Mouse (Mus musculus) left cerebral cortex, adult 11 months (tissue): ENCODE data around the gene H2-Eb2.
"Not testable (repeated sequence)": the region's sequence is repeated elsewhere in the genome, so short reads cannot be mapped to it uniquely, and the experiment has no call there.

Experiments used
- DNase-seq: peaks from one replicate; pipeline ENCODE4 v3.0.0; 2022; ENCODE audit warnings: low spot score

The H2-Eb2 gene

DNA sequence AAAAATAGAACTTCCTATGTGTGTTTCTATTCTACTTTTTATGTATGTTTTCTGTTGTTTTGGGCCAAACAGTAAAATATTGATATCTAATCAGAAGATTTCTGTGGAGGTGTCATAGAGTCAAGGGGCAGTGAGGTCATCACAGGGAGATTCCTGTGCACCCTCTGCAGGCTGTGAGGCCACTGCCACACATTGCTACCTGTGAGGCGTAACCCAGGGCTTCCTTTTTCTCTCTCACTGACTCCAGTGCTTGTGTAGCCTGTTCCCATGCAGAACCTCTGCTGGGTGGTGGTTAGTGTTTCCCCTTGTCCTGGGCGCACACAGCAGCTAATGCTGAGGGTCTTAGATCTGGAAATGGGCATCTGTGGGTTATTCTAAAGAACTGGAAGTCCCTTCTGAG is 19.1 kb upstream of the H2-Eb2 start:
- DNase-seq: no peak

DNA sequence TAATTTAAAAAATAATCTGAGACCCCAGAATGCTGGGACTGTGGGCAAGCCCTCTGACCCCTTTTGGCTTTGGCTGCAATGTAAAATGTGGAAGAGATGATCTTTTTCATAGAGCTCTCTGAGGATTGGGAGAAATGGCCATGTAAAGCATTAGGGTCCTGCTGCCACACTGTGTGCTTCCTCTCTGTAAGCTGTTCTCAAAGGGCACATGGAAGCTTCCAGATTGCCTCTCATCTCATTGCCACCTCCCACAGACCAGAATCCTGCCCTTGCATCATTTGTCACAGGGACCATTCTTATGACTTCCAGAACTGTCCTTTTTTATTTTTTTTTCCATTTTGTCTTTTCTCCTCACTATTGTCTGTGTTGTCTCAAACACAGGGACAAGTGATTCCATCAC is 18.2 kb upstream of the H2-Eb2 start:
- no peak for DNase-seq

DNA sequence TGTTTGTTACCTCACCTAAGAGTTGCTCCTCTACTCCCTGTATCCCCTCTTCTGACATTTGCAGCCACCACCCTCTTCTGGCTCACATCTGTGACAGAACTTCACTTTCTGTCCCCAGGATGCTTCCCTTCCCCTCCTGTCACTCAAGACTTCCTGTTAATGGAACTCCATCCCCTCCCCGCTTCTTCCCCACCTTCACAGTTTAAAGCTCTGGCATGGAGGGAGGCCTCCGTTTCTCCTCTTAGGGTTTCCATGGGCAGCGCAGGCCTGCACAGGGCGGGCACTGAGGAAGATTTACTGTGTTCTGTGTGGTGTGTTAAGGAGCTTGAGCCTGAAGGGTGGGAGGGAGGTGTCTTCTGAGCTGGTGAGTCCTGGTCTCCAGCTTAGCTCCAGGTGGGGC is 17.3 kb upstream of the H2-Eb2 start:
- DNase-seq: no peak

DNA sequence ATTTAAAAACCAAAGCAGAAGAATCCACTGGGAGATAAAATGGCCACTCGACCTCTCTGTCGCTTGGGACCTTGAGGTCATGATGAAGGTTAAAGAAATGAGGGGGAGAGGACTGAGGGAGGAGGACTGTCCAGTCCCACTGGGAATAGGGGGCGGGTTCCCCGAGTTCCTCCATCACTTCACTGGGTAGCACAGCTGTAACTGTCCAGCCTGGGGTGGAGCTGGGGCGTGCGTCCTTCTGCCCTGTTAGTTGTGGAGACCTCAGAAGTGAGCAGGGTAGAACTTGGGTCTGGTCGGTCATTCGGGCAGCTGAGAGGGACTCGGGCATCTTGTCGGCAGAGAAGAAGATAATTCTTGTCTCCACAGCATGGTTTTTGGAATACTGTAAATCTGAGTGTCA is 16.2 kb upstream of the H2-Eb2 start:
- no peak for DNase-seq

DNA sequence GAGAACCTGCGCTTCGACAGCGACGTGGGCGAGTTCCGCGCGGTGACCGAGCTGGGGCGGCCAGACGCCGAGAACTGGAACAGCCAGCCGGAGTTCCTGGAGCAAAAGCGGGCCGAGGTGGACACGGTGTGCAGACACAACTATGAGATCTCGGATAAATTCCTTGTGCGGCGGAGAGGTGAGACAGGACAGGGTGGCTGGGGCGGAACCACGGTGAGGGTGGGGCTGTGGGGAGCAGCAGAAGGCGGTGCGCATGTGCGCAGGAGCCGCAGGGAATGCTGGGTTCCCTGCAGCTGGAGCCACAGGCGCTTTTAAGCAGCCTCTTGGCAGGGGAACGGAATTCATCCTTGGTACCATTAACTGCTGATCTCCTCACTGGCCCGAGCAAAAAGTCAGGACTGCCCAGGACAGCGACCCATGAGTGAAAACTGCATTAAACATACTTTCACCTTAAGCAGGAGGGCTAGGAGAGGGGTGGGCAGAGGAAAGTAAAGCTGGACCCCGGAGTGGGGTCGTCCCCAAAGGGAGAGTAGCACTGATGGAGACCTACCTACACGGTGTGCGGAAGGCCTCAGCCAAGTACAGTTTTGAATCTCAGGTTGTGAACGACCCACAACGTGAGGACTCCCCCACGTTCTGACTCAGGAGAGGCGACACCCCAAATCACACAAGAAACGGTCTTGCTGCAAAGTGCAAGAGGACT is 15.6 kb upstream of the H2-Eb2 start:
- peak; percentile 51 for DNase-seq

DNA sequence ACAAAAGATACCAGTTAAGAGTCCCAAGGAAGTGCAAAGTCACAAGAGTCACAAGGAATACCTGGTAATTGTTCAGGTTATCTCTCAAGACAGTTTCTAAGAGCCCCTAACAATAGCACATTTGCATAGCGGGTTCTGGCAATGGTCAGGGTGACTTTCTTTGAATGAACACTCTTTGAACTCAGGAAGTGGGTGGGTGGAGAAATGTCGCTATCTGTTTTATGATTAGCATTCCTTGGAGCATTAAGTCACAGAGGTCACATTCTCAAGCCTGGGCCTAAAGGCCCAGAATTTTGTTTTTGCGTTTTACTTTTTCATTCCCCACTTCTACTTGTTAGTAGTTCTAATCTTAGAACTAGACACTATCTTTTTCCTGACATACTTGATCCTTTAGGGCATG is 14.9 kb upstream of the H2-Eb2 start:
- not testable (repeated sequence) for DNase-seq

DNA sequence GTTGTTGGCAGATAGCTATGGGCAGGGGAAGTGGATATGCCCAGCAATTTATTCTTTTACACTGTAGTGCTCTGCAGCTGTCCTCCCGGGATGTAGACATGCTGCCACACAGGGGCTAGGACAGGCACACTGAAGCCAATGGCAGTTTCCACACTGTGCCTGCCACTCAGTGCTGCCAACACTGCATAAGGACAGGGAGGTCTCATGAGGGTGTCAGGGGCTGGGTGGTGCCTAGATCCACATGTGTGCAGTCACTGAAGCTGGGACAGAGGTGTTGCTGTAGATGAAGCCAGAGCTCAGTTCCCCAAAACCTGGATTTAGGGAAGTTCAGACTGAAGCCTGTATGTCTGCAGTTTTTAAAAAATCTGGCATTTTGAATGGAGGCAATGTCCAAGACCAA is 13.3 kb upstream of the H2-Eb2 start:
- DNase-seq: no peak

DNA sequence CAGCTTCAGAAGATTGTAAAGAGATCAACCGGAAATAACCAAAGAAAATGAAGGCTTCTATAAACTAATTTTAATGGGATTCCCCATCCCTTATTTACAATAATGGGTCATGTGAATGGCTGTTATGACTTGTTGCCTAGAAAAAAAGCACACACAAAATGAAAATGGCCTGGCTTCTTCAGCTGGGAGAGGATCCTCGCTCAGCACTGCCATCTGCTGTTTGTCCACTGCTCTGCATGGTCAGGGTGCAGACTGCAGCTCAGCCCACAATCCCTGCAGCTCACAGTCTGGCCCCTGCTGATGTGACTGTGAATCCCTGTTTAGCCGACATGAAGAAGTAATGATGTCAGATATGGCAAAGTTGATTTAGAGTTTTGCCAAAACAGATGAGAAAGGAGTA is 12.1 kb upstream of the H2-Eb2 start:
- peak; percentile 57 for DNase-seq

DNA sequence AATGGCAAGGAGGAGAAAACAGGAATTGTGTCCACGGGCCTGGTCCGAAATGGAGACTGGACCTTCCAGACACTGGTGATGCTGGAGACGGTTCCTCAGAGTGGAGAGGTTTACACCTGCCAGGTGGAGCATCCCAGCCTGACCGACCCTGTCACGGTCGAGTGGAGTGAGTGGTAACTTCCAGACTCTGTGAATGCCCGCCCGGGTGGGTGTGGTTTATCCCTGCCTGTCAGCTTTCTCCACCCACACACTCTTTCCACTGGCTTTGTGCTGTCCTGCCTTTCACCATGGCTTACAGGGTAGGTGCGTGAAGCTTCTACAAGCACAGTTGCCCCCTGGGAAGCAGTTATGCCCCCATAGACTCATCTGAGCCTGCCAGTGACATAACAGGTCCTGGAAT is 11.2 kb upstream of the H2-Eb2 start:
- no peak for DNase-seq

DNA sequence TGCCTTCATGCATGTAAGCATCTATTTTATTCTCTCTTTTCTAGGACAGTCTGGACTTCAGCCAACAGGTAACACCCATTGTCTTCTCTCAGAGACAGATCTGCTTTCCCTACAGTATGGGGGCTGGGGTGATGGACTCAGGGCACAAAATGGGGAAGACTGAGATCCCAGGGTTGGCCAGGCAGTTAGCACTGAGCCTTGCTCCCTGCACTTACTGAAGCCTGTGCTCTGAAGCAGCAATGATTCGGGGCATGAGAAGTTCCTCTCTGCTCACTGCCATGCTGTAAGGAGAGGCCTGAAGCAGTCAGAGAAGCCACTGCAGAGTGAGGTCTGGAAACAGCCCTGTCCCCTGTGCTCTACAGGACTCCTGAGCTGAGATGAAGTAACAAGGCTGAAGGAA is 10.0 kb upstream of the H2-Eb2 start:
- DNase-seq: no peak

DNA sequence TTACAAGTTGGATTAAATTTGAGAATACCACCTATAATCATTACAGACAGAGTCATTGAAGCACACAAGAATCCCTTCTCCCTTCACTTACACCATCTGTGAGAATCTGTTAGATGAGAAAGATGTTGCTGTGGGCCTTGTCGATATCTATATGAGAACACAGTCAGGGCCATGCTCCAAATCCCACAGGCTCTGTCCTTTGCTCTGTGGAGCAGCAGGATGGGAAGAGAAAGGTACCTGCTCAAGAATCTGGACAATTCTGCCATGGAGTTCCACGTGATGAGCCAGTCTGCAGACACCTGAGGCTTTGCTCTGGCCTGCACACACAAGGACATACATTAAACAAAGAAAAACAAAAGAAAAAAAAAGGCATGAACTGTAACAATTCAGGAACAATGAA is 8.8 kb upstream of the H2-Eb2 start:
- no peak for DNase-seq

DNA sequence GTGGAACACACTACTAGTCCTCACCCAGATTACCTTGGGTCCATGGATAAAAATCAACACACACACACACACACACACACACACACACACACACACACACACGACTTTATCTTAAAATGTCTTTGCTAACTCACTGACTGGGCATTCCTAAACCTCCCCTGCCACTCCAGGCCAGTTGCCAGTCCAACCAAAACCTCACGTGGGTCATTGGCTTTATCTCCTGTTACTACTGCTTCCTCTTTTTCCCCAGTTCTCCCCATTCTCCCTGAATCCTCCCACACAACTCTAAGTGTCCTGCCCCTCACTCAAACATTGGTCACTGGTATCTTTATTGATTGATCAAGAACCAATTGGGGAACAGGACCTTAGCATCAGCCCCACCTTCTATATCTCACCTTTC is 8.2 kb upstream of the H2-Eb2 start:
- no peak for DNase-seq

DNA sequence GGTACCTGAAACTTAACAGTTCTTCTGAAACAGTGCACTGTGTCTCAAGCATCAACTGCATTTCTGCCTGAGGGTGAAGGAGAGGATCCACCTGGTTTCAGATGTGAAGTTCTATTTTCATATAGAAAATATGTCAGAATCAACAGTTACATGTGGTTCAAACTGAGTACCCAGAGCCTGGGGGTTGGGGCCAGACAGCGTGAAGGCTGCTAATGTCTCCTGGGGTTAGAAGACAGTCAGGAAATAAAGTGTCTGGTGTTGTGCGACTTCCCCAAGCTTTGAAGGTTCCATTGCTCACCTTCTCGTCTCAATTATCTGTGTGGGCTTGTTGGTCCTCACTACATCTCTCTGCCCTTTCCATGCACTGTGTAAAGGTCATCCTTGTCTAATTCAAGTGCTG is 908 bp downstream of the H2-Eb2 start:
- DNase-seq: no peak

DNA sequence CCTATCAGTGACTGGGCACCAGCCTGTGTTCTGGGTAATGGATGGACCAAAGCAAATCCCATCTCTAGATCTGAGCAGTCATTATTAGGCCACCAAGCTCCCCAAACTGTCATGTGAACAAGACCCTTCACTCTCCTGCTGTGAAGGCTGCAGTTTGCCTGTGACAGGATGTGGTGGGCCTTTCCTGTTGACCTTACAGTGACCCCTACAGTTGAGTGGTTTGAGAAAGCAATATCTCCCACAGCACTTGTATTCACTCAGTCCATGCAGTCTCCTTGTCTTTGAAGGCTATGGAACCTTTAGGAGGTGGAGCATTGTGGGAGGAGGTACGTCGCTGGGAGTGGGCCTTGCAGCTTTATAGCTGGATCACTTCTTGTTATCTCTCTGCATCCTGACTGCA is 4.3 kb downstream of the H2-Eb2 start:
- no peak for DNase-seq

DNA sequence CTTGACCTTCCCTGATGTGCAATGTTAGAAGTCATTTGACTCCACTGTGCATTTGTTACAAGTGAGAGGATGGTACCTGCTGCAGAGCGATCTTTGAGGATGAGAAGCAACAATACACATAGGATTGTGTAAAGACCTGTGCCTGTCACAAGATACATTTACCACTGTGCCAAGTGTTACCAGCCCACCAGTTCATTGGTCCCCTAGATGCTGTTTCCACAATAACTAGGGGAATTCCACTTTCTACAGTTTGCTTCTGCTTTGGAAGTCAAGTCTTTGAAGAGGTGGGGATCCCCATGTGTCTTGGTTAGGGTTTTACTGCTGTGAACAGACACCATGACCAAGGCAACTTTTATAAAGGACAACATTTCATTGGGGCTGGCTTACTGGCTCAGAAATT is 5.7 kb downstream of the H2-Eb2 start:
- DNase-seq: no peak

DNA sequence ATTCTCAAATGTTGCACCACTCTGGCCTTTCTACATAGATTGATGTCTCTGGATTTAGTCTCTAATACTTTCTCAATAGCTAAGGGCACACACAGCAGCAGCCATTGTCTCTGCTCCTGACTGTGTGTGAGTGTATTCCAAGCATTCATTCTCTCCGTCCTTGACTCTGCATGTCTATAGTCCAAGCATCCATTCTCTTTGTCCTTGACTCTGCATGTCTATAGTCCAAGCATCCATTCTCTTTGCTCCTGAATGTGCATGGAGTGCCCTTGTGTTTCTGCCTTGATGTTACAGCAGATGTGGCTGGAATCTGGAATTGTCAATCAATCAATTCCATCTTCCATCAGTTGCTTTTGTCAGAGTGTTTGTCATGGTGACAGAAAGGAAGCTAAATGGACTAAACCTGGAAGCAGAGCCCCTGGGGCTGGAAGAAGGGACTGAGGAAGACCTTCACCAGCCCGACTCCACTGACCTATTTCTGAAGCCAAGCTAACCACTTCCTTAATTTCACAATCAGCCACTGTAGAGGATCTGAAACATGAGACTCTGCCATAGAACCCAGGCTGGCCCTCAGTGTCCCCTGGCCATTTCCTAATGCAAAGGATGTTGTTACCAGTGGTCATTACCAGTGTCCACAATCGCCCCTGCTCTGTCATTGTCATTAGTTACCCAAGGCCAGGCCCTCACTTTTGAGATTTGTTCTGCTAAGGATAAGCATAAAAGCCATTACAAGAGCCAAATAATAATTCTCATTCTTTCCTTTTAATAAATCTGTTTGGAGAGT is 15.3 kb downstream of the H2-Eb2 start:
- no peak for DNase-seq

DNA sequence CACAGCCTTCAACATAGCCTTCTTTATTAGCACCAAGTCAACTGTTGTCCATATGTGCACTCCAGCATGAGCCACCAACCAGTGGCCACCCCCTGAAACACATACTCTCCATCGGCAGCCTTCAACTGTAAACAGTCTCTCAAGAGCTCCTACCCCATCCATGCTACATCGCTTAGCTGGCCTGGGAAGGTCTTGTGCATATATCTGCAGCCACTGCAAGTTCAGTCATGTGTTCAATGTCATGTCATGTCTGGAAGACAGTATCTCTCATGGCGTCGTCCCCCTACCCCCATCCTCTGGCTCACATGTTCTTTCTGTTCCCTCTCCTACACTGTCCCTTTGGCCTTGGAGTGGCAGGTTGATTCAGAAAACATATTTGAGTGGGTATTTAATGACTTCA is 19.4 kb downstream of the H2-Eb2 start:
- DNase-seq: no peak

DNA sequence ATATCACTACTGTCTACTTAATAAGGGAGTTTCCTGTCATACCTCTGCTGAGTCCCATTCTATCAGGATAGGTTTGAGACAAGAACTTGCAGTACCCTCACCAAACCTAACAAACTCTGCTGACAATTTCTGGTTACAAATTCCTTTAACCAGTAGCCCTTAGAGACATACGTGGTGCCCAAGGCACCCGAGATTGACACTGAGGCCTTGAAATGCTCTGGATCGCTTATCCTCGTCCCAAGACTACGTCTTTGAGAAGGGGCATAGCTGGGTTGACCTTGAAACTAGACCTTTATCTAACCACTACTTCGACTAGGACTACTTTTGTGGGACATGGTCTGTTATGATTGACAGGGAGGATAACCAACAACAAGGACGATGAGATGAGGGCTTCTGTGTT is 20.0 kb downstream of the H2-Eb2 start:
- no peak for DNase-seq

DNA sequence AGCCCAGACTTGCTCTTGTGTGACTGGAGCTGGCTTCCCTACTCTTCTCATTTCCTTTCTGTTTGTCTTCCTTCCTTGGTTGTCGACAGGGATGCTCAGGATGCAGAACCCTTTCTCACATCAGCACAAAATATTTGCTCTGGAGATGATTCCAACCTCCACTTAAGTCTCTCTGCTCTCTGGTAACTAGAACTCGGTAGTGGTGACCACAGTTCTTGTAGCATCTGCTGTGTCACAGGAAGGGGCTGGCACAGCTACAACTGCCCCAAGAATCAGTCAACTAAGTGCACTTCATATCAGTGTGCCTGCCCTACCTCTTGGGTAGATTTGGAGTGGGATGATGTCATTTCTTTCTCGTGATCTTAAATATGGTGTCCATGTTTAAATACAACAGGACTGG is 20.6 kb downstream of the H2-Eb2 start:
- no peak for DNase-seq

DNA sequence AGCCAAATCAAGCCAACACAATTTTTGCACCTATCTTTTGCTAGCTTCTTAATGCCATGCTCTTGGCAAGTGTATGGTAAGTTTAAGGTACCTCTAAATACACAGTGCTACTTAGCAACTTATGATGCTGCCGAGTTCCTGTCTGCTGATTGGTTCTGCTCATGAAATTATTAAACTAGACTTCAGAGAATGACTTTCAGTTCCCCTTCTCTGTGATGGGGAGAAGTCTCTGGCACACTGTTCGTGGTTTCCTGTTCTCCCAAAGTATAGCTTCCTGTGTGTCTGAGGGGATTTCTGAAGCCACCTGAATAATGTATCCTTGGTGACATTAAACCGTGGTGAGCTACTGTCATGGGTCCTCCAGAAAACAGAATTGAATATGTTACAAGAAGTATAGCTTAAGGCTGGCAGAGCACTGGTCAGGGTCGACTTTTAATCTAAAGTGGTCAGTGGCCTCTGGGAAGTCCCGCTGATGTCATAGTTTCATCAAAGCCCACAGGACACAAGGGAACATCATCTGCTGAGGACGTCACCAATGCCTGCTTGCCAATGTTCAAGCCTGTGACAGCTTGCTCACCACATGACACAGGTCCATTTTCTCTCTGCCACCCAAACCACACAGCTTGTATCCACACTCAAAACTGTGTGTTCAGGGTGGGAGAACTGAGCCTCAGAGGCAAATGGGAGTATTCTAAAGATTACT is 22.3 kb downstream of the H2-Eb2 start:
- peak; percentile 49 for DNase-seq

DNA sequence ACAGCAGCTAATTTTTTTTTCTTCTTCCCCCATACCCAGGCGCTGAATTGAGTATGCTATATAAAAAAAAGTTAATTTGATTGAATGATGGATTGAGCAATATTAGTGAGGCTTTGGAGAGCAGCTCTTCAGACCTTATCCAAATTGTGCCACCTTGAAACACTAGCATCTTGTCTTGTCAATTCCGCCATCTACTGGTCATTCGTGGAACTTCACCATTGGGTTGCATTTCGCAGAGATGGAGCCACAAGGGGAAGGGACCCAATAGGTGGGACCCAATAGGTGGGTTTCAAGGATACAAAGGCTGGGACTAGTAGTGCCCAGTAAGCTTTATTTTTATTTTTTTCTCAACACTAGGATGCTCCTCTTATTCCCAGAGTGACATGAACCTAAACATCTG is 24.0 kb downstream of the H2-Eb2 start:
- DNase-seq: peak; percentile 48

DNA sequence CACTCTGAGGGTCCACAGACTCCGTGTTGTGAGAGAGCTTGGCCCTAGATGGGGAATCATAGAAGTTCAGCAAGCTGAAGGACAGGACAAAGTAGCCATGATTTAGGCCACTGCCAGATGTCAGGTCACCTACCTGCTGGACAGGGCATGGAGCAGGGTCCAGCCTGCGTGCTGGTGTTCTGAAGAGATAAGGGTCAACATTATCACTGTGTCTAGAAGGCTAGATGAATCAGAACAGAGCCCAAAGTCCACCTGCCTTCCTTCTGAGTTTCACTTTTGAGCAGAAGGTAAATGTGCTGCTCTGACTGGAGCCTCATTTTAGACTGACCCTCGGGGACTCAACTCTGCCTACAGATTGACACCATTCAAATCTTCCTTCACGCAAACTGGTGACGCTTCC is 29.1 kb downstream of the H2-Eb2 start, which contains the start of gene Btnl2:
TSS of gene Btnl2 (plus strand) at position 284 of the 400 bp plus-strand sequence.
- no peak for DNase-seq

DNA sequence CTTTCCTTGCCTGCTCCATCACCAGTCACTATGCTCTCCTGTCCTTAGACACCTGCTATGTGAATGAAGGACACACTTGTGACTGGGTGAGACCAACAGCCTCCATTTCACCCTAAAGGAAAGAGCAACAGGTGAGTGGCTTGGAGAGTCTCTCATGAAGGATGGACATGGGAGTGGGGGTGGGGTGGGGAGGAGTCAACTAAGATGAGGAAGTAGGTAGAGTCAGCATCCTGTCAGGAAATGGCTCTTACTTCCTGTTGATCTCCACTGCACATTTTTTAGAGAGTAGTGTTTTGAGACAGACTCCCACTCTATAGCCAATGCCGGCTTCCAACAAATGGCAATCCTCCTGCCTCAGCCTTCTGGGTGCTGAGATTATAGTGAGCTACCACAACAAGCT is 29.5 kb downstream of the H2-Eb2 start:
- DNase-seq: no peak
